Mouse (Mus musculus) E14TG2a.4 (cell line): ENCODE data around the gene Tmx2.

Experiments
- CTCF ChIP-seq: conservative IDR thresholded peaks from 2 replicates; pipeline ENCODE4 v1.5.1; 2014; ENCODE audit warnings: low read length
- NANOG ChIP-seq: IDR thresholded peaks from 2 replicates; pipeline ENCODE4 v1.6.1; 2014; ENCODE audit warnings: borderline replicate concordance, low read length, mixed read lengths
- POU5F1 ChIP-seq: IDR thresholded peaks from 2 replicates; pipeline ENCODE4 v1.6.1; 2014; ENCODE audit warnings: low read length, borderline replicate concordance

- TF ChIP-seq CTCF (no peak), NANOG (no peak), POU5F1 (no peak)
Observed at GRCm38 (mm10) chr2:84658806-84659205, 20.1 kb downstream of the Tmx2 start, which contains the start of gene Btbd18.
